Mouse (Mus musculus) fibroblast of lung, adult 2 months (primary cell): ENCODE measurements around the gene Atp8b4.

Experiments used
- DNase-seq: peaks from one replicate; pipeline ENCODE4 v3.0.0-alpha.2; 2011; ENCODE audit warnings: low read depth

Gene Atp8b4

GRCm38 (mm10) chr2:126434305-126434704 lies 66.2 kb downstream of the Atp8b4 start:
- DNase-seq: no peak

- no peak for DNase-seq
These were observed 67.9 kb downstream of the Atp8b4 start for GRCm38 (mm10) chr2:126432481-126433066.

GRCm38 (mm10) chr2:126429282-126429681 lies 71.2 kb downstream of the Atp8b4 start:
- DNase-seq: peak; percentile 60

- DNase-seq: peak; percentile 23
These were observed 75.3 kb downstream of the Atp8b4 start for GRCm38 (mm10) chr2:126425223-126425622.

GRCm38 (mm10) chr2:126424714-126425113 lies 75.8 kb downstream of the Atp8b4 start:
- peak; percentile 20 for DNase-seq

- DNase-seq: no peak
These were observed 79.6 kb downstream of the Atp8b4 start for GRCm38 (mm10) chr2:126420901-126421300.

- DNase-seq: no peak
These were observed 81.6 kb downstream of the Atp8b4 start for GRCm38 (mm10) chr2:126418916-126419315.

- no peak for DNase-seq
These were observed 83.7 kb downstream of the Atp8b4 start for GRCm38 (mm10) chr2:126416772-126417171.

GRCm38 (mm10) chr2:126415981-126416380 lies 84.5 kb downstream of the Atp8b4 start:
- DNase-seq: no peak

GRCm38 (mm10) chr2:126412759-126413158 lies 87.7 kb downstream of the Atp8b4 start:
- no peak for DNase-seq

- DNase-seq: no peak
These were observed 101.0 kb downstream of the Atp8b4 start for GRCm38 (mm10) chr2:126399454-126399853.

GRCm38 (mm10) chr2:126399017-126399416 lies 101.5 kb downstream of the Atp8b4 start:
- DNase-seq: no peak

- peak; percentile 25 for DNase-seq
These were observed 102.3 kb downstream of the Atp8b4 start for GRCm38 (mm10) chr2:126398216-126398615.

- no peak for DNase-seq
These were observed 103.0 kb downstream of the Atp8b4 start for GRCm38 (mm10) chr2:126397513-126397912.

- DNase-seq: no peak
These were observed 105.5 kb downstream of the Atp8b4 start for GRCm38 (mm10) chr2:126394924-126395323.

- no peak for DNase-seq
These were observed 112.9 kb downstream of the Atp8b4 start for GRCm38 (mm10) chr2:126387458-126388037.

- no peak for DNase-seq
These were observed 114.4 kb downstream of the Atp8b4 start for GRCm38 (mm10) chr2:126386056-126386455.

GRCm38 (mm10) chr2:126380300-126380699 lies 120.2 kb downstream of the Atp8b4 start:
- peak; percentile 80 for DNase-seq

GRCm38 (mm10) chr2:126371634-126372033 lies 128.8 kb downstream of the Atp8b4 start:
- no peak for DNase-seq

- DNase-seq: no peak
These were observed 130.7 kb downstream of the Atp8b4 start for GRCm38 (mm10) chr2:126369815-126370214.

GRCm38 (mm10) chr2:126363745-126364725 lies 136.4 kb downstream of the Atp8b4 start:
- no peak for DNase-seq

- DNase-seq: peak; percentile 83
These were observed 137.3 kb downstream of the Atp8b4 start for GRCm38 (mm10) chr2:126363050-126363744.
